Mouse (Mus musculus) c-Kit-positive CD71-positive TER-119-negative erythroid progenitor cells, embryonic 14.5 days (primary cell): ENCODE results near the gene Erc2.

Experiments
- DNase-seq: peaks from one replicate; pipeline ENCODE4 v3.0.0-alpha.2; 2013; ENCODE audit warnings: low read depth

Erc2 gene

DNA sequence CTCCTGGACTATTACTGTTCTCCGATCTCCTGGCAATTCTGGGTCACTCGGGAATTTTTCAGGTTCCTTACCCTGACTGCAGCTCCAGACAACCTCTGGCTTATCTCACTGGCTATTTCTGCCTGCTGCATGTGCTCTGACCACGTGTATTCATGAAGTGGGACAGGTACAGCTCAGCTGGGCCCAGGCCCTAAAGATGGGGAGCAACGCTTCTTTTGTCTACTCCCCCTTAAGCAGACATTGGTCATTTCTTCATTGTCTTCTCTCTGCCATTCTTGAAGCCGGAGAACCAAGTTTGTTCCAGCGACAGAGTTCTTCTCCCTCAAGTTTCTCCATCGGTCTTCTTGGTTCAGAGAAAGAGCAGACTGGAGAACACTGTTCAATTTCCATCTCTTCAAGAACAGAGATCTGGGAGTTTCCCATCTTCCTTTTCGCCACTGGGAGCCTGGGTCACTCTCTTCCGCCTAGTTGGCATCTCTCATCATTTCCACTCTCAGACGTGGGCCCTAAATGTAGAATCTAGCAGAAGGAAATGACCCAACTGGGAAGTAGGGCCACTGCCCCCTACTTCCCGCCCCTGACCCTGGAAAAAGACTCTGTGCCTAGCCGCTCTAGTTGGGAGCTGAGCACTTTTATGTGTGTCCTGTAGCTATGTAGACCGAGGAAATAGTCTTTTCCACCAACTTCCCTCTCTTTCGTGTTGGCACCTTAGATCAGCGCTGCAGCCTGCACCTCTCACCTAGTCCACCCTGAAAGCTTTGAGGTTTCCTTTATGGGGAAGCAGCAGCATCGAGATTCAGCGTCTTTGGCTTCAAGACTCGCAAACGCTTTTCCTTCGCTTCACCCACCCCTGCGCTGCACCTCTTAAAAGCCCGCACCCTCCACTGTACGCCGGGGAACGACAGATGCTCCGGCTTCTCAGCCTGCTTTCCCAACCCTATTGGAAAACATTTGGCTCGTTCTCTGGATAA, 886.3 kb downstream of the Erc2 start:
- DNase-seq: no peak

DNA sequence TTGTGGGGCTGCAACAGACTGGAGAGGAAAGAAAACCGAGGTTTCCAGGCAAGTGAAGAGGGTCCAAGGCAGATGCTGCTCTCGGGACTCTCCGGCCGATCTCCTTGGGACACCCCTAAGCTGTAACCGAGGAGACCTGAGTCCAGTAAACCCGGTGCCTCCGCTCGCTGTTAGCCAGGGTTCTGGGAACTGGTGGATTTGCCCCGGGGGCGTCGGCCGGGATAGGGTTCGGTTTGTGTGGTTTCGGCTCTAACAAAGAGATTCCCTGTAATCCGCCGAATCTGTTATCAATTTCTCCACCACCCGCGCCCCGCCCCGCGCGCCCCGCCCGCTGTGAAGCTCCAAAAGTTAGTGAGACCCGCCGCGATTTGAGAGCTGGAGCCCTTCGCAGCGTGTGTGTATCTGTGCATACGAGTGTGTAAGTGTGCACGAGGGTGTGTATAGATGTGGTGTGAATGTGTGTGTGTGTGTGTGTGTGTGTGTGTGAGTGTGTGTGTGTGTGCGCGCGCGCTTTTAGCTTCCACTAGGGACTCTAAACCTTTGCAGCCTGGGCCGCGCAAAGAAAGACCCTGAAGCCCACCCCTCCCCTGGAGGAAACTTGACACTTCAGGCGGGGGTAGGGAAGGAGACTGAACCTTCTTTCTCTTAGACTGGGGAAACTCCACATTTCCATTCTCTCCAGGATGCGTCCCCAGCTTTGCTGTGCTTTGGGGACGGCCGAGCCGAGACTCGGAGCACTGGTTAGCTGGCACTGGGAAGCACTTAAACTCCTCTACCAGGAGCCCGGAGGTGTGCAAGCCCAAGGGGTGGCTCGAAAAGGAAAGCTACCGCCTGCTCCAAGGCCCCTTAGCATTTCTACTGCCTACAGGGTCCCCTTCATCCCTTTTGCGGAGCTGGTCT, 887.5 kb downstream of the Erc2 start:
- no peak for DNase-seq

DNA sequence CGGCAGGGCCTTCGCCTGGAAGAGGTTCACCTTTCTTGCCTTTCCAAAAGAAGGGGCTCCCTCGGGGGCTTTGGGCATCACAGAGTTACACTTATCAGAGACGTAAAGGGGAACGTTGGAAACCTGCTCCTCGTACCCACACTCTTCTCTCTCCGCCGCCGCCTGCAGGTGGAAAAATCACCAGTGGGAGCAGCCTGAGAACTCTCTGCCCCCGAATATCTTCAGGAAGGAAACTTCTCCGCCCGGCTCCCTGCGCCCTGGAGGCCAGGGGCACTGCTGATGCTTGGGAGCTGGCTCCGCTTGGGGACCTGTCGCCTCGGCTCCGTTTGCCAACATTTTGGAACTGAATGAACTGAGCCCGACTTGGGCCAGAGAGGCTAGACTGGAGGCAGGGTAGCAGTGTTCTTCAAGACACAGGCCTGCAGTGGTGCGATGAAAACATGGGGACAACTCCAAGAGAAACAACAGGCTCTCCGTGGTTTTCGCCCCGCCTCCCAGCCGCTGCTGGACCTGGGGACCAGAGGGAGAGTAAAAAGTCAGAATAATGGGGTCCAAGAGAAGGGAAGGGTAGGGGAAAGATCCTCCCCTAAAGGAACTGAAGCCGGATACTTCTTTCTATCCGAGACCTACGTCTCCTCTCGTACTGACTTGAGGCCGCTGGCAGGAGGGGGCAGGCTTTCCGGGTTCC, 888.3 kb downstream of the Erc2 start:
- DNase-seq: no peak

DNA sequence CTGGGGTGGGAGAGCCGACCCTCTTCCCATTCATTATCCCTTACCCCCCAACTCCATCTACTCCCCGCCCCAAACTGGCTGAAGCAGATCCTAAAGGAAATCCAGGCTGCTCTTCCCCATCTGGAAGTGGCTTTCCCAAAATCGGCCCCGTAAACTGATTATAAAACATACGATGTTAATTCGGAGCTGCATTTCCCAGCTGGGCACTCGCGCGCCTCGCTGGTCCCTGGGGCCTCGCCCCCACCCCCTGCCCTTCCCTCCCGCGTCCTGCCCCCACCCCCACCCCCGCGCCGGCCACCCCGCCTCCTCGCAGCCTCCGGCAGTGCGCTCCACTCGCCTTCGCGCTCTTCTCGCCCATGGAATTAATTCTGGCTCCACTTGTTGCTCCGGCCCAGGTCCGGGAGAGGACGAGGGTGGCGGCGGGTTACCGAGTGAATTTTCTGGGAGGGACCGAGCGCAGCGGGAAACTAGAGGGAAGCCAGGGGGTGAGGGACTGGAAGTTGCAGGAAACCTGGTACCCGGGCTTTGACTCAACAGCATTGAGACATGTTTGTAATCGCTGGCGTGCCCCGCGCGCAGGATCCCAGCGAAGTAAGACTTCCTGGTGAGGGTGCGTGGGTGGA, 888.9 kb downstream of the Erc2 start:
- no peak for DNase-seq

DNA sequence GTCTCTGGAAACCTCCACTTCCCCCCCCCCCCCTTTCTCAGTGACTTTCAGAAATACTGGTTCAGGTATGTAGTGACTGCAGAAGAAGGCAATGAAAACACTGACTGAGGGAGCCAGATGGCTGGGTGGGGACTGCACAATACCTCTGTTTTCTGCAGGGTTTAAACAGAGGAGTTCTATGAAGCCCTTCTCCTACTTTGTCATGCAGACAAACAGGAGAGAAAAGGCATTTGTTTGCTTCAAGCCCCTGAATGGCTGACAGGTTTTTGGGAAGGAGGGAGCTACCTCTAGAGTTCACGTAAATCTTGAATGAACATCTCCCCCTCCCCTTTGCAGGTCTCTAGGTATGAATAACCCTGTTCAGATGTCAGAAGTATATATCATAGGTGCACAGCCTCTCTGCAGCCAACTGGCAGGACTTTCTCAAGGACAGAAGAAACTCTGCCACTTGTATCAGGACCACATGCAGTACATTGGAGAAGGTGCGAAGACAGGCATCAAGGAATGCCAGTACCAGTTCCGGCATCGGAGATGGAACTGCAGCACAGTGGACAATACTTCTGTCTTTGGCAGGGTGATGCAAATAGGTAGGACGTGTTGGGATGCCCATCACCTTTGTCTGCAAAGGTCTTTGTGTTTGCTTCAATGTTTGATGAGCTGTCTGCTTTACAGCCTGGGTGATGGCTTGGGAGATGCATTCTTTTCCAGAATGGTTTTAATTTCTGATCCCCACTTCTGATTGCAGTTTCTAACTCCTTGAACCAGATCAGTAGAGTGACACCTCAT, 890.8 kb downstream of the Erc2 start:
- DNase-seq: no peak

DNA sequence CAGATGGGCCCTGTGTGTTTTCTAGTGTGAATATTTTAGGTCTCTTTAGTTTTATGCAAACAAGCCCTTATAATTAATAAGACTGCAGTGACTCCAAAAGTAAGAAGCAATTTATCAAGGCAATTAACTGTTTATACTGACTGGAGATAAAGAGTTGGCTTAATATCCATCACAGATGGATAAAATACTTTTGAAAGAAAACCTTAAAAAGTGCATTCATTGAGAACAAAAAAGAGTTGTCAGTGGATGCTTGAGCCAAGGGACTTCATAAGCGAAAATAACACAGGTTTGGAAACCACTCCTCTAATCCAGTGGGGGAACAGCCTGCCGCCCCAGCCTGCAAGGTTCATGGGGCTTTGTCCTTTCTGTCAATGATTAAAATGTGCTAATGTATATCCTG, 891.9 kb downstream of the Erc2 start:
- no peak for DNase-seq

DNA sequence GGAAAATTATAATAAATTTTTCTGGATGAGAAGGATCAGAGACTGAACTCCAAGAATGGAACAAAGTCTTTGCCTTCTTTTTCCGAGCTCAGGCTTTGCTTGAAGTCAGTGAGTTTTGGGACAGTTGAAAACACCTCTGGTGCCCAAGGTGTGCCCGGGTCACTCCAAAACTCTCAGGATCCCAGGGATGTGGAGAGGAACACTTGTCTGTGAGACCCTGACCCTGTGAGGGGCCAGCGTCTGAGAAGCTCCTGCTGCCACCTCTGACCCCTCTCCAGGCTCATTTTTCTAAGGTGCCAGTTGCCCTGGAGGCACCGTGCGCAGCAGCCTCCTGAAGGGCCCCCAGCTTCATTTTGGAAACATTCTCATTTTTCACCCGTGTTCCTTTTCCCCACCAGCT, 893.1 kb downstream of the Erc2 start:
- DNase-seq: no peak

DNA sequence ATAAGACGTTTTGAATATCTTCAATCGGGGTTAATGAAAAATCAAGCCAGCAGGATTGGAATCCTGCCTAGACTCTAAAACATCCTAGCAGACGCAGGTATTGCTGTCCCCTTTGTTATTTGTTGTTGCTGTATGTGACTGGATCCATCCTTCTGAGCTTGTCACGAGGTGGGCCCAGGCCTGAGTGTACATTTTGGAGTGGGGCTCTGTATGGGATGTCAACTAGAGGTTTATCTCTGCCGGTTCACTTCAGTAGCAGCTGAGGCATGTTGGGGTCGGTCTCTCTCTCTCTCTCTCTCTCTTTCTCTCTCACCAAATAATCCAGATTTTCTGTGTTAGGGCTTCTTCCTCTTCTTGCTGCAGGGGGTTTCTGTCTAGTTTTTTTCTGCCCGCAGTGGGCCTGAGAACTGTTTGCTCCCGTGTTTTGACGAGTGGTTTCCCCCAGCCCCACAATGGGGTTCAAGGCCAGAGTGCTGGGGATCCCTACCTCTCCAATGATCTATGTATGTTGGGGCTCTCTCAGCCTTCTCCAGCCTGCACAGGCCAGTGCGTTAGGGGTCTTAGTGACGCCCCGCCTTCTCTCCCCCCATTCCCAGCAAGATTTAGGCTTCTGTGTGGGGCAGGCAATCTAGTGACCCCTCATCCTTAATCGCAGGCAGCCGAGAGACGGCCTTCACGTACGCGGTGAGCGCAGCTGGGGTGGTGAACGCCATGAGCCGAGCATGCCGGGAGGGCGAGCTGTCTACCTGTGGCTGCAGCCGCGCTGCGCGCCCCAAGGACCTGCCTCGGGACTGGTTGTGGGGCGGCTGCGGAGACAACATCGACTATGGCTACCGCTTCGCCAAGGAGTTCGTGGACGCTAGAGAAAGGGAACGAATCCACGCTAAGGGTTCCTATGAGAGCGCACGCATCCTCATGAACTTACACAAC, 895.7 kb downstream of the Erc2 start:
- no peak for DNase-seq

DNA sequence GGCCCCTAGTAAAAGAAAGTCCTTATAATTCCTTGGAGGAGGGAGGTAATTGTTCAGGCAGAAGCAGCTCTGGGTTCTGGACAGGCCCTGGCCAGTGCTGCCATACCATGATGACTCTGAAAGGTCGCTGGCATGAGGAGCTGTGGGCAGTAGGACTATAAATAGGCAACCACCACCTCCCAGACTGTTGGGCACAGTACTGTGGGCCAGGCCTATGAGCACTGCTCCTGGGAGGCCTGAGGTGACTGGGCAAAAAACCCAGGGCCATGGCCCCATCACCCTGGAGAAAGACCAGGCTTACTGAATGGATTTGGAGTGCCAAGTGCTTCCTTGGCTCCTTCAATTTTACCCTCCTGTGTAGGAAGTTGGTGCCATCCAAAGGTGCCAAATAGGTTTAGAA, 898.9 kb downstream of the Erc2 start:
- DNase-seq: no peak

DNA sequence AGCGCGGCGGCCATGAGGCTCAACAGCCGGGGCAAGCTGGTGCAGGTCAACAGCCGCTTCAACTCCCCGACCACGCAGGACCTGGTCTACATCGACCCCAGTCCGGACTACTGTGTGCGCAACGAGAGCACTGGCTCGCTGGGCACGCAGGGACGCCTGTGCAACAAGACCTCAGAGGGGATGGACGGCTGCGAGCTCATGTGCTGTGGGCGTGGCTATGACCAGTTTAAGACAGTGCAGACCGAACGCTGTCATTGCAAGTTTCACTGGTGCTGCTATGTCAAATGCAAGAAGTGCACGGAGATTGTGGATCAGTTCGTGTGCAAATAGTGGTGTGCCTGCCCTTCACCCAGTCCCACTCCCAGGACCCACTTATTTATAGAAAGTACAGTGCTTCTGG, 900.4 kb downstream of the Erc2 start:
- no peak for DNase-seq

DNA sequence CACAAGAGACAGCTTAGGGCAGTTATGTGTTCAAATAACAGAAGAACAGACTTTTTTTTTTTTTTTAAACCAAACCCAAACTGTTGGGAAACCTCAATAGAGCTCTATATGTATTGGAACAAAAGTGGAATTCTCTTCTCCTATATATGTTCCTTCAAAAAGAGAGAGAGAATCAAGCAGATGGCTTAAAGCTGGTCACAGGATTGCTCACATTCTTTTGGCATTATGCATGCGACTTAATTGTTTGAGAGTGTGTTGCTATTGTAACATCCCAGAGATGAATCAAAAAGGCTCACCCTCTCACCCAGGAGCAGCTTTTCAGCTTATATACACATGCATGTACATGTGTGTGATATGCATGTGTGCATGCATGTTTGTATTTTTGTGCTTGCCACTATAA, 903.3 kb downstream of the Erc2 start:
- DNase-seq: no peak
